Mouse (Mus musculus) layer of hippocampus, adult 9-10 months (tissue): ENCODE measurements around the gene Gm12355.

Experiments
- DNase-seq: peaks from one replicate; pipeline ENCODE4 v3.0.0; 2022; ENCODE audit warnings: low spot score

Gene Gm12355

DNA sequence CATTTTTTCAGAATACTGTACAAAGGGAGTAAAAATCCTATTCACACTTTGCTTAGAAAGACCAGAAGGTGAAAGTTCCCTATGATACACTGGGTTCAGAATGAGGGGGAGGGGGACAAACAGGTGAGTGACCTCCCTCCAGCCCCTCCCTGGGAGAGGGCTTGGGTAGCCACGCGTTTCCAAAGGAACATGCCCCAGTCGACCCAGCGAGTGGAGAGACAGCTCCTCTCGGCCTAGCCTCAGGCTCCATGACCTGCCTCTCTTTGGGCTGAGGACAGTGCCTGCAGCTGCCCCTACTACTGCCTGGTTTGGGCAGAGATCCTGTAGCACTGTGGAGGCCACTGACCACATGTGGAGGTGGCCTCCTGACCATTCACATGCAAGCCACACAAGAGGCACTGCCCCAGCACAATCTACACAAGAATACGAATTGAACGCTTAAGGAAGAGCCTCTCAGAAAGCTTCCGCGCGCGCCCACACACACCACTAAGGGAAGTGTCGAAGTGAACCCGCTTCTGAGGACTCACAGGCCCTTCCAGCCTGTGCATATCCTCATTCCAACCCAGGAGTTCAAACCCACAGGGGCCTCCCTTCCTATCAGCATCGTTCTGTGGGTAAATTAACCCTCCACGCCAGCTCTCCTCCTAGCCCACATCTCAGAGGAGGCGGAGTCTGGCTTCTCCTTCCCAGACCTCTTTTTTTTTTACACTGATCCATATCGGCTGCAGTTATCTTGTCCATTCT is 44.0 kb downstream of the Gm12355 start:
- DNase-seq, result no peak

DNA sequence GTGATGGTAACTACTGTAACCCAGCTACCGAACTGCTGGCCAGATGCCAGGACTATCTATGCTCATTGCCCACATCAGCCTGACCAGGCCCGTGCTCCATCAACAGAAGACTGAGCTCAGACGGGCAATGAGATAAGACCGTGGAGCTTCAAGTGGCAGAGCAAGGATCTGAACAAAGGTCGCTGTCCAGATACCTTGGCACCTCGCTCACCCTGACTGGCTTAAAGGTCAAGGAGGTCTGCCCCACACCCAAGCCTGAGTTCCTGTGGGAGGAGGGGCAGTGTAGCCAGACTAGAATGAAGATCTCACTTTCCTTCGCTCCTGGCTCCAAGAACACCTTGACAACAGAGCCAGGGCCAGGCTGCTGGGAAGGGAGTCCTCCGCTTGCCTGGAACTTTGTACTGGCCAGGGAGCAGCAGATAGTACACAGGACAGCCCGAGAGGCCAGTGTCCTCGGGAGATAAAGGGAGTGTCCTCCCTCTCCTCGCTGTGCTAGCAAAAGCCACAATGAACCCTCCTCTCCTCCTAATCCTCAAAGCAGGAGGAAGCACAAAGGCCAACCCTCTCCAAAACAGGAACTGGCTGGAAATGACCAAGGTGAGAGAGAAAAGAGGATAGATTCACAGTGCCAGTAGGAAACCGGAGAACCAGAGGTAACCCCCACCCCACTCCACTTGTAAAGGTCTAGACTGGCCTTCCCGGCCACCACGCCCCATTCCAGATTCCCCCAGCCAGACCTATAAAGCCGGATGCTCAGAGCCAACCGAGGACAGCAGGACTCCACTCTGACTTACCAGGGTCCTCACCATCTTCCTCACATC is 45.0 kb downstream of the Gm12355 start:
- no peak for DNase-seq

DNA sequence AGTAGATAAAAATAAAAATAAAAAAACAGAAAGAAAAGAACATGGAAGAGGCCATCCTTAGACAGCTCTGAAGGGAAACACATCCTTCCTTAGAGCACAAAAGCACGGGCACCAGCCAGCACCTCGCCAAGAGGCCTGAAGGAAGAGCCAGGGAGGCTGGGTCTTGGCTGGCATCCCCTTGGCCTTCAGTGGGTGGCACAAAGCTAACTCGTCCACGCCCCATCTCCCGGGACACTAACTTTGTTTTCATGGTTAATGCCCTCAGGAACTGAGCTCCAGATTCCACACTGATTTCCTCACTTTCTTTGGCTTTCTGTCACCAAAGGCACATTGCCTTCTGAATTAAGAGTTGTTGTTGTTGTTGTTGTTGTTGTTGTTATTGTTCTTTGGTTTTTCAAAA is 47.7 kb downstream of the Gm12355 start:
- DNase-seq, result no peak
